9 mouse cellular contexts compared by ENCODE assay signal in the genomic region with DNA sequence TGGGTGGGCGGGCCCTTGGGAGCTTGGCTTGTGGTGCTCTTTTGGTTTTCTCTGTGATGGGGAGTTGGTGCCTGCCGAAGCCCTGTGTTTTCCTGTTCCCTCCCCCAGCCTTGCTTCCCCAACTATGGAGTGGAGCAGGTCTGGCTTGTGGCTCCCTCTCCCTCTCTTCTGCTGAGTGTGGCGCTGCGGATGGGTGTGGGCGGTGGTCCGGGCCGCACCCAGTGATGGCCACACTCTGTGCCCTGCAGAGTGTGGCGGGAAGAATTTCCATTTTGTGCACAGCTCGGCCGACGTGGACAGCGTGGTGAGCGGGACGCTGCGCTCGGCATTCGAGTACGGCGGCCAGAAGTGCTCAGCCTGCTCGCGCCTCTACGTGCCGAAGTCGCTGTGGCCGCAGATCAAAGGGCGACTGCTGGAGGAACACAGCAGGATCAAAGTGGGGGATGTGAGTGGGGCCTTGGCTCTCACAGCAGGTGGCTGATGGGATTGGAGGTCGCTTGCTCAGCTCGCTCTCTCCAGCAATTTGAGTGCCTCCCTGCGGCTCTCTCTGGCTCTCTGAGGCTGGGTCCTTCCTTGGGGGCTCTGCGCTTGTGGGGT. TPM values are rescaled to one million over a fixed set of nuclear protein-coding genes. Genes with fewer than 3 reads are reported as not detected.
DNase-seq lines count a peak whose midpoint lies in the region; ATAC-seq and TF ChIP-seq lines count a peak whose summit lies in the region.
"Had no signal": no experiment of that assay in that cellular context is flagged by ENCODE, and none has a peak within 500 bp of the region (broad histone marks: within the 10 kb centered on the region; RNA-seq: fewer than 3 reads in every experiment).

No protein-coding gene starts in this region.

- no peaks in the 10 kb centered on the region for H3K9me3 ChIP-seq in limb, embryonic 14.5 days (ENCODE audit: control insufficient read depth, low read length)

- H3K9ac ChIP-seq in limb, embryonic 14.5 days (ENCODE audit: low read depth, low read length, severe bottlenecking), result no peak overlapping the region

- no peak overlapping the region for H3K27ac ChIP-seq in thymus, adult 2 months (ENCODE audit: control insufficient read depth, insufficient read depth, low read length)
- H3K27ac ChIP-seq in limb, embryonic 14.5 days (replicated peaks; ENCODE audit: low read depth, low read length), result no peak overlapping the region

- no peak for TF ChIP-seq CTCF in thymus, adult 2 months (IDR thresholded peaks at IDR 0.05; ENCODE audit: borderline replicate concordance, control insufficient read depth, extremely low read depth, insufficient read depth, low read length, poor library complexity)

- 45% methylated on average over 30 of the region's 30 CpGs for WGBS in thymus, adult 2 months
- 6% methylated on average over 29 of the region's 30 CpGs for WGBS in limb, embryonic 14.5 days

- H3K4me2 ChIP-seq in limb, embryonic 14.5 days (replicated peaks; ENCODE audit: low read depth, low read length, severe bottlenecking), result peak overlapping the region; percentile 44

- no peaks in the 10 kb centered on the region for H3K36me3 ChIP-seq in thymus, adult 2 months (ENCODE audit: control insufficient read depth, insufficient read depth, low read length)
- H3K36me3 ChIP-seq in limb, embryonic 14.5 days (ENCODE audit: control insufficient read depth, insufficient read depth, low read length), result peaks cover 17% of the 10 kb centered on the region

- H3K27me3 ChIP-seq in thymus, adult 2 months (ENCODE audit: control insufficient read depth, insufficient read depth, low read length), result no peaks in the 10 kb centered on the region
- peaks cover 10% of the 10 kb centered on the region for H3K27me3 ChIP-seq in limb, embryonic 14.5 days (ENCODE audit: control insufficient read depth, insufficient read depth, low read length)

- TF ChIP-seq POLR2A in thymus, adult 2 months (IDR thresholded peaks at IDR 0.05; ENCODE audit: control insufficient read depth, extremely low read depth, insufficient read depth, low read length, poor library complexity), result no peak
- no peak for TF ChIP-seq POLR2A in limb, embryonic 14.5 days (IDR thresholded peaks at IDR 0.05; ENCODE audit: borderline replicate concordance, extremely low read depth, insufficient read depth, insufficient read length)

- DNase-seq in adrenal gland, postnatal 10 days, result peak; percentile 55
- no peak for DNase-seq in adrenal gland, adult 18-20 months (ENCODE audit: low spot score in 2 of 2)
- DNase-seq in thymus, postnatal 14 days, result peak; percentile 52
- no peak for DNase-seq in thymus, adult 2 months
- DNase-seq in limb, embryonic 14.5 days (ENCODE audit: low spot score), result peak; percentile 8
- DNase-seq in thymus, postnatal 4 days, result peak; percentile 60
- no peak for DNase-seq in right cerebral cortex, postnatal 36 days (ENCODE audit: low spot score in 2 of 2)
- DNase-seq in cerebellum, postnatal 4 days (ENCODE audit: low spot score in 2 of 2), result no peak

- peaks cover 15% of the 10 kb centered on the region for H3K4me1 ChIP-seq in thymus, adult 2 months (replicated peaks; ENCODE audit: control insufficient read depth, insufficient read depth, low read length)
- H3K4me1 ChIP-seq in limb, embryonic 14.5 days (ENCODE audit: control insufficient read depth, insufficient read depth, low read length), result peaks cover 10% of the 10 kb centered on the region

- ATAC-seq in limb, embryonic 14.5 days (ENCODE audit: low FRiP score, low read depth), result no peak

- H3K4me3 ChIP-seq in thymus, adult 2 months (ENCODE audit: control insufficient read depth, insufficient read depth, low read length), result no peak overlapping the region
- peak overlapping the region; percentile 21; the same call in 1 of the 2 replicates for H3K4me3 ChIP-seq in limb, embryonic 14.5 days (replicated peaks; ENCODE audit: low read length)
- H3K4me3 ChIP-seq: erythroblast, embryonic 14.5 days had no signal

RNA-seq across cellular contexts. Expression of gene Tas1r2, which starts 11.4 kb away (rescaled TPM):
- total RNA-seq in adrenal gland, postnatal 10 days (2021), result not detected
- not detected for total RNA-seq in adrenal gland, adult 18-20 months (2021)
- polyA plus RNA-seq in thymus, adult 2 months (2012; rRNA removed), result 0.05 and 0.17 TPM in 2 replicates
- polyA plus RNA-seq in limb, embryonic 14.5 days (2012; rRNA removed), result 0.04 and 0.05 TPM in 2 replicates
- not detected in 2 replicates for polyA plus RNA-seq in limb, embryonic 14.5 days (2014; fragmentation: Nextera tagmentation; extraction: Ambion mirVana)
- polyA plus RNA-seq: erythroblast, embryonic 14.5 days had no signal

RNA-seq across cellular contexts. Expression of gene Aldh4a1, which starts 19.3 kb away (rescaled TPM):
- 10 to 100 TPM; 62.7 to 84.6 TPM for total RNA-seq in adrenal gland, postnatal 10 days (2021)
- total RNA-seq in adrenal gland, adult 18-20 months (2021), result 100 to 1,000 TPM in 1 of 2 experiments, 10 to 100 TPM in 1; 65.2 to 141 TPM
- 60.5 and 69.2 TPM in 2 replicates for polyA plus RNA-seq in thymus, adult 2 months (2012; rRNA removed)
- polyA plus RNA-seq in limb, embryonic 14.5 days (2012; rRNA removed), result 21.9 and 25.6 TPM in 2 replicates
- polyA plus RNA-seq in limb, embryonic 14.5 days (2014; fragmentation: Nextera tagmentation; extraction: Ambion mirVana), result 21.9 and 23.0 TPM in 2 replicates

RNA-seq across cellular contexts. Expression of gene Gm21969, which starts 38.9 kb away (rescaled TPM):
- total RNA-seq in adrenal gland, postnatal 10 days (2021), result not detected
- total RNA-seq in adrenal gland, adult 18-20 months (2021), result not detected
- polyA plus RNA-seq in thymus, adult 2 months (2012; rRNA removed), result 0.04 TPM in 1 of 2 replicates, not detected in the other
- polyA plus RNA-seq in limb, embryonic 14.5 days (2012; rRNA removed), result 0.03 TPM in 1 of 2 replicates, not detected in the other
- polyA plus RNA-seq in limb, embryonic 14.5 days (2014; fragmentation: Nextera tagmentation; extraction: Ambion mirVana), result not detected in 2 replicates

Comparison
In these comparisons a context has a peak if more than half of its experiments do, and no peak if none do; other contexts are left out.
1. DNase-seq: peak in adrenal gland, postnatal 10 days (single experiment), thymus, postnatal 14 days (single experiment), limb, embryonic 14.5 days (single experiment) and thymus, postnatal 4 days (single experiment); none in adrenal gland, adult 18-20 months (0 of 2), thymus, adult 2 months (single experiment), right cerebral cortex, postnatal 36 days (0 of 2) and cerebellum, postnatal 4 days (0 of 2).